Mouse (Mus musculus): Measurements from ENCODE around the gene Gaa.

Gaa gene

GRCm38 (mm10) chr11:119306762-119307657, 39.3 kb downstream of the Gaa start:
- peak; percentile 19 for DNase-seq

- no peak for DNase-seq
Measured at GRCm38 (mm10) chr11:119307658-119307867, 39.9 kb downstream of the Gaa start, which contains the start of gene Card14. Gene Card14, plus strand, starts transcription at chr11:119307768.

GRCm38 (mm10) chr11:119307916-119308315, 40.2 kb downstream of the Gaa start:
- no peak for DNase-seq

- DNase-seq: no peak
Measured at GRCm38 (mm10) chr11:119310621-119311020, 42.9 kb downstream of the Gaa start.

- peak; percentile 70 for DNase-seq
Measured at GRCm38 (mm10) chr11:119314252-119314936, 46.7 kb downstream of the Gaa start.

GRCm38 (mm10) chr11:119316720-119317119, 49.0 kb downstream of the Gaa start:
- DNase-seq: no peak

- no peak for DNase-seq
Measured at GRCm38 (mm10) chr11:119322521-119322920, 54.8 kb downstream of the Gaa start.

- DNase-seq: no peak
Measured at GRCm38 (mm10) chr11:119325068-119325467, 57.4 kb downstream of the Gaa start.

- DNase-seq: no peak
Measured at GRCm38 (mm10) chr11:119330592-119330991, 62.9 kb downstream of the Gaa start.

- no peak for DNase-seq
Measured at GRCm38 (mm10) chr11:119331970-119332369, 64.3 kb downstream of the Gaa start.
